Mouse (Mus musculus) midbrain, embryonic 15.5 days (tissue): ENCODE measurements at regions not wholly inside any gene's neighbourhood (a gene's known extent, or its start where the extent isn't known, plus 50 kb on each side); places are given as distances from the start of the nearest gene placed in this dataset.

Experiments used
- ATAC-seq: fragments of 200-750 bp; cut with Nextera tagmentation; replicated peaks from 2 replicates; pipeline ENCODE4 v1.8.0; 2017; ENCODE audit warnings: moderate TSS enrichment
- H3K27ac ChIP-seq: fragments of 300-500 bp; sonication (generic); 2 replicates; pipeline ENCODE4 v1.5.1; 2015; ENCODE audit warnings: mild to moderate bottlenecking, inconsistent platforms
- H3K27me3 ChIP-seq: fragments of 300-500 bp; sonication (generic); replicated peaks from 2 replicates; pipeline ENCODE4 v1.6.1; 2015; ENCODE audit warnings: inconsistent platforms
- H3K36me3 ChIP-seq: fragments of 300-500 bp; sonication (generic); replicated peaks from 2 replicates; pipeline ENCODE4 v1.6.1; 2015; ENCODE audit warnings: inconsistent platforms
- H3K4me1 ChIP-seq: fragments of 300-500 bp; sonication (generic); 2 replicates; pipeline ENCODE4 v1.6.1; 2015; ENCODE audit warnings: inconsistent platforms
- H3K4me2 ChIP-seq: fragments of 300-500 bp; sonication (generic); 2 replicates; pipeline ENCODE4 v1.6.1; 2015; ENCODE audit warnings: inconsistent platforms, mild to moderate bottlenecking, moderate library complexity
- H3K4me3 ChIP-seq: fragments of 300-500 bp; sonication (generic); 2 replicates; pipeline ENCODE4 v1.5.1; 2015; ENCODE audit warnings: mild to moderate bottlenecking, inconsistent platforms
- H3K9ac ChIP-seq: fragments of 300-500 bp; sonication (generic); 2 replicates; pipeline ENCODE4 v1.6.1; 2015; ENCODE audit warnings: mild to moderate bottlenecking, inconsistent platforms
- H3K9me3 ChIP-seq: fragments of 300-500 bp; sonication (generic); 2 replicates; pipeline ENCODE4 v1.6.1; 2016; ENCODE audit warnings: inconsistent platforms
- WGBS: fragments of 180-500 bp; shearing (Covaris S2); methylation state at CpG from one replicate; pipeline ENCODE4 v1.1.7; 2015; ENCODE audit warnings: mixed read lengths; 5-methylcytosine and 5-hydroxymethylcytosine counted together

GRCm38 (mm10) chr3:136993473-136993872 is 323.5 kb downstream of the Ppp3ca start:
- no peak overlapping the region for H3K4me2 ChIP-seq
- no peaks in the 10 kb centered on the region for H3K27me3 ChIP-seq
- no peaks in the 10 kb centered on the region for H3K36me3 ChIP-seq
- H3K4me3 ChIP-seq = no peak overlapping the region
- no peak for ATAC-seq
- no peak overlapping the region for H3K9ac ChIP-seq
- H3K9me3 ChIP-seq = no peaks in the 10 kb centered on the region
- H3K4me1 ChIP-seq = no peaks in the 10 kb centered on the region
- H3K27ac ChIP-seq = no peak overlapping the region
- WGBS = 90% methylated on average over 2 of the region's 2 CpGs

GRCm38 (mm10) chr3:136994361-136995083 is 324.6 kb downstream of the Ppp3ca start:
- 93% methylated on average over 8 of the region's 8 CpGs for WGBS
- no peak overlapping the region for H3K9ac ChIP-seq
- no peak overlapping the region for H3K4me2 ChIP-seq
- ATAC-seq = no peak
- H3K36me3 ChIP-seq = no peaks in the 10 kb centered on the region
- H3K9me3 ChIP-seq = no peaks in the 10 kb centered on the region
- H3K4me1 ChIP-seq = no peaks in the 10 kb centered on the region
- no peak overlapping the region for H3K4me3 ChIP-seq
- H3K27me3 ChIP-seq = no peaks in the 10 kb centered on the region
- no peak overlapping the region for H3K27ac ChIP-seq

- Histone ChIP-seq H3K27me3 (no peaks in the 10 kb centered on the region), H3K27ac (no peak overlapping the region), H3K36me3 (no peaks in the 10 kb centered on the region), H3K4me1 (no peaks in the 10 kb centered on the region), H3K9me3 (no peaks in the 10 kb centered on the region), H3K4me2 (no peak overlapping the region), H3K9ac (no peak overlapping the region), H3K4me3 (no peak overlapping the region)
- ATAC-seq = no peak
- 93% methylated on average over 3 of the region's 3 CpGs for WGBS
Measured at GRCm38 (mm10) chr3:136995611-136996335, 325.8 kb downstream of the Ppp3ca start.

- Histone ChIP-seq H3K9ac (no peak overlapping the region), H3K27ac (no peak overlapping the region), H3K4me1 (no peaks in the 10 kb centered on the region), H3K4me2 (no peak overlapping the region), H3K27me3 (no peaks in the 10 kb centered on the region), H3K9me3 (no peaks in the 10 kb centered on the region), H3K4me3 (no peak overlapping the region), H3K36me3 (no peaks in the 10 kb centered on the region)
- no peak for ATAC-seq
- WGBS = 87% methylated on average over 5 of the region's 5 CpGs
Measured at GRCm38 (mm10) chr3:136996381-136996895, 326.5 kb downstream of the Ppp3ca start.

GRCm38 (mm10) chr3:137011551-137011950 is 329.3 kb upstream of the Emcn start:
- Histone ChIP-seq H3K27ac (no peak overlapping the region), H3K9ac (no peak overlapping the region), H3K4me1 (no peaks in the 10 kb centered on the region), H3K4me3 (no peak overlapping the region), H3K36me3 (no peaks in the 10 kb centered on the region), H3K4me2 (no peak overlapping the region), H3K9me3 (no peaks in the 10 kb centered on the region), H3K27me3 (no peaks in the 10 kb centered on the region)
- 73% methylated on average over 2 of the region's 2 CpGs for WGBS
- no peak for ATAC-seq

GRCm38 (mm10) chr3:137014686-137015085 is 326.2 kb upstream of the Emcn start:
- Histone ChIP-seq H3K27ac (no peak overlapping the region), H3K4me1 (no peaks in the 10 kb centered on the region), H3K4me3 (no peak overlapping the region), H3K36me3 (no peaks in the 10 kb centered on the region), H3K9ac (no peak overlapping the region), H3K9me3 (no peaks in the 10 kb centered on the region), H3K27me3 (no peaks in the 10 kb centered on the region), H3K4me2 (no peak overlapping the region)
- 80% methylated on average over 2 of the region's 2 CpGs for WGBS
- no peak for ATAC-seq

- no peak overlapping the region for H3K27ac ChIP-seq
- no peak overlapping the region for H3K9ac ChIP-seq
- H3K4me2 ChIP-seq = no peak overlapping the region
- no peak for ATAC-seq
- H3K4me1 ChIP-seq = no peaks in the 10 kb centered on the region
- H3K27me3 ChIP-seq = no peaks in the 10 kb centered on the region
- no peak overlapping the region for H3K4me3 ChIP-seq
- no peaks in the 10 kb centered on the region for H3K36me3 ChIP-seq
- no peaks in the 10 kb centered on the region for H3K9me3 ChIP-seq
- 90% methylated on average over 3 of the region's 3 CpGs for WGBS
Measured at GRCm38 (mm10) chr3:137015199-137015598, 325.7 kb upstream of the Emcn start.

- H3K4me3 ChIP-seq = no peak overlapping the region
- no peak overlapping the region for H3K27ac ChIP-seq
- no peaks in the 10 kb centered on the region for H3K27me3 ChIP-seq
- 36% methylated on average over 3 of the region's 3 CpGs for WGBS
- H3K9me3 ChIP-seq = no peaks in the 10 kb centered on the region
- H3K36me3 ChIP-seq = no peaks in the 10 kb centered on the region
- H3K4me2 ChIP-seq = no peak overlapping the region
- H3K9ac ChIP-seq = no peak overlapping the region
- no peak for ATAC-seq
- H3K4me1 ChIP-seq = no peaks in the 10 kb centered on the region
Measured at GRCm38 (mm10) chr3:137019971-137020634, 320.8 kb upstream of the Emcn start.

GRCm38 (mm10) chr3:137029546-137029945 is 311.3 kb upstream of the Emcn start:
- Histone ChIP-seq H3K9me3 (no peaks in the 10 kb centered on the region), H3K4me2 (no peak overlapping the region), H3K27ac (no peak overlapping the region), H3K27me3 (no peaks in the 10 kb centered on the region), H3K4me3 (no peak overlapping the region), H3K9ac (no peak overlapping the region), H3K36me3 (no peaks in the 10 kb centered on the region), H3K4me1 (no peaks in the 10 kb centered on the region)
- 56% methylated on average over 2 of the region's 2 CpGs for WGBS
- ATAC-seq = no peak

- no peaks in the 10 kb centered on the region for H3K9me3 ChIP-seq
- no peak overlapping the region for H3K27ac ChIP-seq
- no peak overlapping the region for H3K4me2 ChIP-seq
- H3K9ac ChIP-seq = no peak overlapping the region
- no peaks in the 10 kb centered on the region for H3K36me3 ChIP-seq
- H3K27me3 ChIP-seq = no peaks in the 10 kb centered on the region
- ATAC-seq = peak; percentile 52; the same call in 1 of the 2 replicates
- no peak overlapping the region for H3K4me3 ChIP-seq
- WGBS = 51% methylated on average over 2 of the region's 2 CpGs
- no peaks in the 10 kb centered on the region for H3K4me1 ChIP-seq
Measured at GRCm38 (mm10) chr3:137032802-137033201, 308.1 kb upstream of the Emcn start.

- no peak for ATAC-seq
- Histone ChIP-seq H3K27ac (no peak overlapping the region), H3K4me2 (no peak overlapping the region), H3K4me1 (no peaks in the 10 kb centered on the region), H3K9ac (no peak overlapping the region), H3K36me3 (no peaks in the 10 kb centered on the region), H3K4me3 (no peak overlapping the region), H3K27me3 (no peaks in the 10 kb centered on the region), H3K9me3 (no peaks in the 10 kb centered on the region)
- 89% methylated on average over 8 of the region's 8 CpGs for WGBS
Measured at GRCm38 (mm10) chr3:137039638-137040037, 301.2 kb upstream of the Emcn start.

- H3K9ac ChIP-seq = peak overlapping the region; percentile 37
- 0 out of 2 replicates have a peak, but pooled peaks have one; percentile 26 for ATAC-seq
- H3K9me3 ChIP-seq = no peaks in the 10 kb centered on the region
- no peak overlapping the region for H3K4me3 ChIP-seq
- peak overlapping the region; percentile 27 for H3K4me2 ChIP-seq
- WGBS = 67% methylated on average over 6 of the region's 6 CpGs
- peaks cover 14% of the 10 kb centered on the region for H3K4me1 ChIP-seq
- H3K27ac ChIP-seq = peak overlapping the region; percentile 74
- H3K27me3 ChIP-seq = no peaks in the 10 kb centered on the region
- no peaks in the 10 kb centered on the region for H3K36me3 ChIP-seq
Measured at GRCm38 (mm10) chr3:137056544-137057224, 284.2 kb upstream of the Emcn start.
